Mouse (Mus musculus): Measurements from ENCODE around the gene Trim52.

- no peak for TF ChIP-seq CTCF (IDR thresholded peaks at IDR 0.05; ENCODE audit: control insufficient read depth, insufficient read depth, low read length)
- no peak for TF ChIP-seq POLR2A (IDR thresholded peaks at IDR 0.05; ENCODE audit: borderline replicate concordance, control insufficient read depth, low read depth, low read length)
These were observed 73.7 kb downstream of the Trim52 start for GRCm38 (mm10) chr14:106179728-106180125.
